Mouse (Mus musculus) neural tube, embryonic 15.5 days (tissue): Measurements from ENCODE around the gene Cpsf2. TPM values are rescaled to one million over a fixed set of nuclear protein-coding genes. Genes with fewer than 3 reads are reported as not detected.
"Not testable (repeated sequence)": the region's sequence is repeated elsewhere in the genome, so short reads cannot be mapped to it uniquely, and the experiment has no call there.

Experiments used
- ATAC-seq: fragments of 200-750 bp; cut with Nextera tagmentation; 2 replicates; pipeline ENCODE4 v1.8.0; 2017; ENCODE audit warnings: mild to moderate bottlenecking, moderate TSS enrichment, moderate library complexity; ENCODE audit not compliant: low FRiP score
- H3K27ac ChIP-seq: fragments of 300-500 bp; sonication (generic); replicated peaks from 2 replicates; pipeline ENCODE4 v1.5.1; 2015; ENCODE audit warnings: mild to moderate bottlenecking, inconsistent platforms
- H3K27me3 ChIP-seq: fragments of 300-500 bp; sonication (generic); replicated peaks from 2 replicates; pipeline ENCODE4 v1.6.1; 2015; ENCODE audit warnings: inconsistent platforms
- H3K36me3 ChIP-seq: fragments of 300-500 bp; sonication (generic); 2 replicates; pipeline ENCODE4 v1.6.1; 2015; ENCODE audit warnings: inconsistent platforms
- H3K4me1 ChIP-seq: fragments of 300-500 bp; sonication (generic); 2 replicates; pipeline ENCODE4 v1.6.1; 2015; ENCODE audit warnings: inconsistent platforms
- H3K4me2 ChIP-seq: fragments of 300-500 bp; sonication (generic); 2 replicates; pipeline ENCODE4 v1.6.1; 2015; ENCODE audit warnings: inconsistent platforms, mild to moderate bottlenecking, moderate library complexity
- H3K4me3 ChIP-seq: fragments of 300-500 bp; sonication (generic); replicated peaks from 2 replicates; pipeline ENCODE4 v1.5.1; 2015; ENCODE audit warnings: mild to moderate bottlenecking, inconsistent platforms
- H3K9ac ChIP-seq: fragments of 300-500 bp; sonication (generic); replicated peaks from 2 replicates; pipeline ENCODE4 v1.6.1; 2015; ENCODE audit warnings: mild to moderate bottlenecking, inconsistent platforms
- H3K9me3 ChIP-seq: fragments of 300-500 bp; sonication (generic); replicated peaks from 2 replicates; pipeline ENCODE4 v1.6.1; 2016; ENCODE audit warnings: inconsistent platforms
- WGBS: fragments of 180-500 bp; shearing (Covaris S2); methylation state at CpG from one replicate; pipeline ENCODE4 v1.1.7; 2015; ENCODE audit warnings: mixed read lengths; 5-methylcytosine and 5-hydroxymethylcytosine counted together
- polyA plus RNA-seq: library from polyadenylated mRNA; unstranded; fragments of >200 nt; fragmentation: Nextera tagmentation; extraction: Ambion mirVana; gene quantifications from 2 replicates; pipeline ENCODE4 v1.2.1, GENCODE M21; 2015

Cpsf2 gene
- polyA plus RNA-seq, 1 experiment from 2014 or later: 28.9 TPM

- not testable (repeated sequence) for H3K9me3 ChIP-seq, H3K4me2 ChIP-seq, H3K36me3 ChIP-seq, H3K27ac ChIP-seq, ATAC-seq, H3K4me3 ChIP-seq, H3K9ac ChIP-seq, H3K27me3 ChIP-seq
- WGBS: 94% methylated on average over 5 of the region's 5 CpGs
- H3K4me1 ChIP-seq: peaks cover 16% of the 10 kb centered on the region
These were observed 16.6 kb upstream of the Cpsf2 start for GRCm38 (mm10) chr12:101958960-101959780.

DNA sequence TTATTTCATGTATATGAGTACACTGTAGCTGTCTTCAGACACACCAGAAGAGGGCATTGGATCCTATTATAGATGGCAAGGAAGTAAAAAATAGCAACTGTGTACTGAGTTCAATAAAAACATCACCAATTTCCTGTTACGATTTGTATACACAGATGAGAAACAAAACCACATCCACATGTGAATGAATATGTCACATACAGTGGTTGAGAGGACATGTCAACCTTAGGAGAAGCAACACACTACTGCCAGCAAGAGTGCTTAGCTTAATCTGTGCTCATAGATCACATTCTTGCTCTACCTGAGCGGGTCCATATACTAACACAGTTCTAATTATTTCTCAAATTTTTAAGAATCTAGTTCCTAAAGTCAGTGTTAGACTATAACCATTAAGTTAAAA lies 4.5 kb upstream of the Cpsf2 start:
- whole genome bisulfite sequencing: 93% methylated on average over 2 of the region's 2 CpGs
- no peak for ATAC-seq
- Histone ChIP-seq H3K4me3 (no peak overlapping the region), H3K9me3 (no peaks in the 10 kb centered on the region), H3K9ac (no peak overlapping the region), H3K27ac (no peak overlapping the region), H3K4me1 (peaks cover 13% of the 10 kb centered on the region), H3K36me3 (peaks cover 25% of the 10 kb centered on the region), H3K27me3 (no peaks in the 10 kb centered on the region), H3K4me2 (no peak overlapping the region)

DNA sequence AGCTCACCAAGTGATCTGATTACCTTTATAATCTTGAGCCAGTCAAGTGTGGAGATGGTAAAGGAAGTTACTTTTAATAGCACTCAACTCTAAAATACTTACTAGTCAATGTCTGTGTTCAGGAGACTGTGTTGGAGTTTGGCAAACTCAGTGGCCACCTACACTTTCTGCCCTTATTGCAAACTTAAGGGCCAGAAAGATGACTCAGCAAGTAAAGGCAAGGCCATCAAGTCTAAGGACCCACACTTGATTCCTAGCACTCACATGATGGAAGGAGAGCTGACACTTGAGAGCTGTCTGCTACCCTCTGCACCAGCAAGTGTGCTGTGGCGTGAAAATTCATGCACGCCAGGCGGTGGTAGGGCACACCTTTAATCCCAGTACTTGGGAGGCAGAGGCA lies 3.6 kb upstream of the Cpsf2 start:
- H3K9me3 ChIP-seq: no peaks in the 10 kb centered on the region
- ATAC-seq: no peak
- peaks cover 22% of the 10 kb centered on the region for H3K4me1 ChIP-seq
- H3K4me2 ChIP-seq: no peak overlapping the region
- WGBS: 98% methylated on average over 3 of the region's 3 CpGs
- H3K9ac ChIP-seq: no peak overlapping the region
- H3K27me3 ChIP-seq: no peaks in the 10 kb centered on the region
- peaks cover 17% of the 10 kb centered on the region for H3K36me3 ChIP-seq
- H3K27ac ChIP-seq: no peak overlapping the region
- no peak overlapping the region for H3K4me3 ChIP-seq

- Histone ChIP-seq H3K4me3 (peak overlapping the region; percentile 86), H3K27ac (peak overlapping the region; percentile 95; the same call in 1 of the 2 replicates), H3K4me2 (peak overlapping the region; percentile 73), H3K27me3 (no peaks in the 10 kb centered on the region), H3K4me1 (peaks cover 29% of the 10 kb centered on the region), H3K9ac (peak overlapping the region; percentile 90), H3K36me3 (0 out of 2 replicates have a peak, but pooled peaks cover 3% of the 10 kb centered on the region), H3K9me3 (no peaks in the 10 kb centered on the region)
- ATAC-seq: no peak
- WGBS: 8% methylated on average over 1 of the region's 1 CpGs
These were observed 1.2 kb upstream of the Cpsf2 start for GRCm38 (mm10) chr12:101974571-101974970.

DNA sequence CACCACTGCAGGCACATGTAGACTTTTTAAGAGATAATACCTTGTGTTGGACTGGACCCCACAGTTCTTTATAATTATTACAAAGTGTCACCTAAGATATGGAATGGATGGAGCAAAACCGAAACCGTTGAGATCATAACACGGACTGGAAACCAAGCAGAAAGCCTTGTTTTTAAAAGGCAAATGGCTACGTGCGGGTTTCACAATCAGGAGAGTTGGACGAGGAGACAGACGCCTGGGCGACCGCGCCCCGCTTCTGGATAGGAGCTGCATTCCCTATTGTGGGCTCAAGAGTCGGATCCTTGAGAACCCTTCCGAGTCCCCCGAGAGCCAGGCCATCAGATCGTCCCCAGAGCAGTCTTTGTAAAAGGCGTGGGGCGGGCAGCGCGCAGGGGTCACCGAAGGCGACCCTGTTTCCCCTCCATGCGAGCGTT lies 604 bp upstream of the Cpsf2 start:
- Histone ChIP-seq H3K4me3 (peak overlapping the region; percentile 86), H3K4me2 (peak overlapping the region; percentile 73), H3K36me3 (no peaks in the 10 kb centered on the region), H3K4me1 (peaks cover 29% of the 10 kb centered on the region), H3K9me3 (no peaks in the 10 kb centered on the region), H3K9ac (peak overlapping the region; percentile 90), H3K27me3 (no peaks in the 10 kb centered on the region), H3K27ac (peak overlapping the region; percentile 95)
- 0% methylated on average over 23 of the region's 23 CpGs for WGBS
- peak; percentile 48 for ATAC-seq

- peak overlapping the region; percentile 90 for H3K9ac ChIP-seq
- H3K9me3 ChIP-seq: no peaks in the 10 kb centered on the region
- H3K4me2 ChIP-seq: peak overlapping the region; percentile 73
- H3K4me3 ChIP-seq: peak overlapping the region; percentile 86
- peaks cover 29% of the 10 kb centered on the region for H3K4me1 ChIP-seq
- H3K36me3 ChIP-seq: no peaks in the 10 kb centered on the region
- no peak for ATAC-seq
- no peaks in the 10 kb centered on the region for H3K27me3 ChIP-seq
- 21% methylated on average over 13 of the region's 13 CpGs for WGBS
- H3K27ac ChIP-seq: peak overlapping the region; percentile 95
These were observed 1.0 kb downstream of the Cpsf2 start for GRCm38 (mm10) chr12:101976651-101977403.

DNA sequence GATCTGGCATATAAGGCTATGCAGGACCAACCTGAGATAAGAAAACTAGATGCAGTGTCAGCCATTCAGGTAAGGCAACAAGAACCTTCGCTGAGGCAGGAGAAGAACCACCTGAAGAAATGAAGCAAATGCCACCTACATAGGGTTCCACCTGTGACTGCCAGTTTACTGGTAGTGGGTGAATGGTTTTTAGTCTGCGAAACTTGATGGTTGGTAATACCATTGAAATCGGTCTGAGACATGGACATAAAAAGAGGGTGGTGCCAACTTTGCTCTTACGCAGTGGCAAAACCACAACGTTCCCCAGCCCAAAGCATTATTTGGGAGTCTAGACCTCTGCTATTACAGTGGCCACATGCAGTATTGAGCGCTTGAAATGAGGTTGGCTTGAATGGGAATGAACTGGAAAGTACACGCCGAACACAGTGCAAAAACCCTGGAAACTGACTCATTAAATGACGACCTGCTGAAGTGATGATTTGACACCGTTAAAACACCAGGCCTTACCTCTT lies 1.7 kb downstream of the Cpsf2 start:
- 97% methylated on average over 10 of the region's 10 CpGs for WGBS
- H3K36me3 ChIP-seq: 0 out of 2 replicates have a peak, but pooled peaks cover 1% of the 10 kb centered on the region
- no peak overlapping the region; the same call in 1 of the 2 replicates for H3K9ac ChIP-seq
- H3K4me3 ChIP-seq: peak overlapping the region; percentile 86
- H3K27ac ChIP-seq: 0 out of 2 replicates have a peak overlapping the region, but pooled peaks have one; percentile 2
- no peaks in the 10 kb centered on the region for H3K9me3 ChIP-seq
- no peaks in the 10 kb centered on the region for H3K27me3 ChIP-seq
- ATAC-seq: no peak
- H3K4me2 ChIP-seq: peak overlapping the region; percentile 73
- peaks cover 29% of the 10 kb centered on the region for H3K4me1 ChIP-seq

GRCm38 (mm10) chr12:101978162-101978561 lies 2.4 kb downstream of the Cpsf2 start:
- peaks cover 29% of the 10 kb centered on the region for H3K4me1 ChIP-seq
- H3K27ac ChIP-seq: no peak overlapping the region
- H3K9ac ChIP-seq: no peak overlapping the region
- no peak overlapping the region for H3K4me2 ChIP-seq
- no peak overlapping the region for H3K4me3 ChIP-seq
- H3K9me3 ChIP-seq: no peaks in the 10 kb centered on the region
- ATAC-seq: no peak
- H3K36me3 ChIP-seq: peaks cover 7% of the 10 kb centered on the region
- 91% methylated on average over 5 of the region's 5 CpGs for WGBS
- H3K27me3 ChIP-seq: no peaks in the 10 kb centered on the region

DNA sequence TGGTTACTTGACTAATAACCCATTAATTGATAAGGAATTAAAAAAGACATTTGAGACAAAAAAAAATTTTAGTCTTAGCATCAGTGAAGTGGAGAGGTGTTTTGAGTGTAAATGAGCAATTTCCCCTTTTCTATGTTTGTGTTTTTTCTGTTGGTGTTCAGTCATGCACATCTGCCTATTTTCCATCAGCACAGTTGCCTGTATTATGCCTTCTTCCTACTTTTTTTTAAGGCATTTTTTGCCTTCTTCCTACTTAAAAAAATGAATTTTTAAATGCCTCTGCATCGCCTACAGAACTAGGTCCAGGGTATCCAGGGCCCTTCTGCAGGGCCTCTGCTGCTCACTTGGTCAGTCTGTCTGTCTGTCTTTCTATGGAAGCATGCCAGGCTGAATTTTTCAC lies 2.8 kb downstream of the Cpsf2 start:
- Histone ChIP-seq H3K36me3 (peaks cover 12% of the 10 kb centered on the region), H3K9ac (no peak overlapping the region), H3K27me3 (no peaks in the 10 kb centered on the region), H3K4me1 (peaks cover 27% of the 10 kb centered on the region), H3K4me2 (no peak overlapping the region), H3K27ac (no peak overlapping the region), H3K9me3 (no peaks in the 10 kb centered on the region), H3K4me3 (no peak overlapping the region)
- ATAC-seq: no peak
- 96% methylated on average over 1 of the region's 1 CpGs for WGBS

DNA sequence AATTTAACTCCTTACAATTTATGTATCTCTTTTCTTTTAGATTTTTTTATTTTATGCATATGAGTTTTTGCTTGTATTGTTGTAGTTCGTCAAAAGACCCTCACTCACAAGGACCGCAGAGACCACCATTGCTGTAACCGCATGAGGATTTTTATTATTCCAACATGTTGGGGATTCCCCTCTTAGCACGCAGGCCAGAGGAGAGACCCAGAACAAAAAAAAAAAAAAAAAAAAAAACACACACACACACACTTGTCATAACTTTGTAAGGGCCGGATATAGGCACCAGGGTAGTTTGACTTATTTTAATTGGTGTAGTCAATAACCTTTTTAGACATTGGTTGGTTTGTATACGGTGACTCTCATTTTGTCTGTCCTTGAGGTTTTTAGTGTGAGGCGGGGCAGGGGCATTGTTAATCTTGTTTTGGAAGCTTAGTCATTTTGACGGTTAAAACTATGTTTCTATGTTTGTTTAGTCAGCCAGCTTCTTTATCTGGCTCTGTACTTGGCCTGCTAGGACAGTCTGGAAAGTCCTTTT lies 3.5 kb downstream of the Cpsf2 start:
- Histone ChIP-seq H3K9me3 (no peaks in the 10 kb centered on the region), H3K27ac (no peak overlapping the region), H3K27me3 (no peaks in the 10 kb centered on the region), H3K4me1 (peaks cover 24% of the 10 kb centered on the region), H3K4me2 (no peak overlapping the region), H3K36me3 (peaks cover 19% of the 10 kb centered on the region), H3K4me3 (no peak overlapping the region), H3K9ac (no peak overlapping the region)
- no peak for ATAC-seq
- WGBS: 95% methylated on average over 8 of the region's 8 CpGs

GRCm38 (mm10) chr12:101980266-101980665 lies 4.5 kb downstream of the Cpsf2 start:
- H3K9ac ChIP-seq: no peak overlapping the region
- no peak for ATAC-seq
- peaks cover 16% of the 10 kb centered on the region for H3K4me1 ChIP-seq
- H3K4me3 ChIP-seq: no peak overlapping the region
- no peaks in the 10 kb centered on the region for H3K9me3 ChIP-seq
- 84% methylated on average over 5 of the region's 5 CpGs for WGBS
- no peak overlapping the region for H3K27ac ChIP-seq
- peaks cover 26% of the 10 kb centered on the region for H3K36me3 ChIP-seq
- no peaks in the 10 kb centered on the region for H3K27me3 ChIP-seq
- H3K4me2 ChIP-seq: no peak overlapping the region
